Mouse (Mus musculus) urinary bladder, postnatal 14 days (tissue): Measurements from ENCODE around the gene Vmn2r-ps159.
"Not testable (repeated sequence)": the region's sequence is repeated elsewhere in the genome, so short reads cannot be mapped to it uniquely, and the experiment has no call there.

Experiments
- DNase-seq: peaks from one replicate; pipeline ENCODE4 v3.0.0; 2021; ENCODE audit warnings: low spot score

Vmn2r-ps159 gene

DNA sequence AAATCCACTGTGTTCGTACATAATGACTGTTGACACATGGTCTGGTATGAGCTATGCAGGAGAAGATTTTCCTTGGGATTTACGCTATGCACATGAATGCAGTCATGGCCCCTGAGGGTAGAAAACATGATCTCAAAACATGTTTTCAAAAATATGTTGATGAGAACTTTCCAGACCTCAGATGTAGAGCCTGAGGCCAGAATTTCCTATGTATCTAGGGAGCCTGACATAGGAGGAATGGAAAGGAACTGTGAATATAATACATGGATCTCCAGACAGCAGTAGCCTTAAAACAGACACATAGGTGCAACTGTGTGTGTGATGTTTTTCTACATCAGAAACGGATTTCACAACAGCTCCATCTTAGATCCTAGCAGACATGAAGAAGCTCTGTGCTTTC lies at the start of gene Vmn2r-ps159:
TSS of gene Vmn2r-ps159 (plus strand) at position 301 of the 400 bp plus-strand sequence.
- not testable (repeated sequence) for DNase-seq

DNA sequence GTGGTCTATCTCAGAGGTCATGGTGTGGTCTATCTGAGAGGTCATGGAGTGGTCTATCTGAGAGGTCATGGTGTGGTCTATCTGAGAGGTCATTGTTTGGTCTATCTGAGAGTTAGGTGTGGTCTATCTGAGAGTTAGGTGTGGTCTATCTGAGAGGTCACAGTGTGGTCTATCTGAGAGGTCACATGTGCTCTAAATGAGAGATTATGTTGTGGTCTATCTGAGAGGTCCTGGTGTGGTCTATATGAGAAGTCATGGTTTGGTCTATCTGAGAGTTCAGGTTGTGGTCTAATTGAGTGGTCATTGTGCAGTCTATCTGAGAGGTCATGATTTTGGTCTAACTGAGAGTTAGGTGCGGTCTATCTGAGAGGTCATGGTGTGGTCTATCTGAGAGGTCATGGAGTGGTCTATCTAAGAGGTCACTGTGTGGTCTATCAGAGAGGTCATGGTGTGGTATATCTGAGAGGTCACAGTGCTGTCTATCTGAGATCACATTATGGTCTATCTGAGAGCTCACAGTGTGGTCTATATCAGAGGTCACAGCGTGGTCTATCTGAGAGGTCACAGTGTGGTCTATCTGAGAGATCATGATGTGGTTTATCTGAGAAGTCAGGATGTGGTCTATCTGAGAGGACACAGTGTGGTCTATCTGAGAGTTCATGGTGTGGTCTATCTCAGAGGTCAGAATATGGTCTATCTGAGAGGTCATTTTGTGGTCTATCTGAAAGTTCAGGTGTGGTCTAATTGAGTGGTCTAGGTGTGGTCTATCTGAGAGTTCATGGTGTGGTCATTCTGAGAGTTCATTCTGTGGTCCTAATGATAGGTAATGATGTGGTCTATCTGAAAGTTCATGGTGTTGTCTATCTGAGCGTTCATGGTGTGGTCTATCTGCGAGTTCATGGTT lies 10.9 kb downstream of the Vmn2r-ps159 start:
- DNase-seq, result not testable (repeated sequence)

DNA sequence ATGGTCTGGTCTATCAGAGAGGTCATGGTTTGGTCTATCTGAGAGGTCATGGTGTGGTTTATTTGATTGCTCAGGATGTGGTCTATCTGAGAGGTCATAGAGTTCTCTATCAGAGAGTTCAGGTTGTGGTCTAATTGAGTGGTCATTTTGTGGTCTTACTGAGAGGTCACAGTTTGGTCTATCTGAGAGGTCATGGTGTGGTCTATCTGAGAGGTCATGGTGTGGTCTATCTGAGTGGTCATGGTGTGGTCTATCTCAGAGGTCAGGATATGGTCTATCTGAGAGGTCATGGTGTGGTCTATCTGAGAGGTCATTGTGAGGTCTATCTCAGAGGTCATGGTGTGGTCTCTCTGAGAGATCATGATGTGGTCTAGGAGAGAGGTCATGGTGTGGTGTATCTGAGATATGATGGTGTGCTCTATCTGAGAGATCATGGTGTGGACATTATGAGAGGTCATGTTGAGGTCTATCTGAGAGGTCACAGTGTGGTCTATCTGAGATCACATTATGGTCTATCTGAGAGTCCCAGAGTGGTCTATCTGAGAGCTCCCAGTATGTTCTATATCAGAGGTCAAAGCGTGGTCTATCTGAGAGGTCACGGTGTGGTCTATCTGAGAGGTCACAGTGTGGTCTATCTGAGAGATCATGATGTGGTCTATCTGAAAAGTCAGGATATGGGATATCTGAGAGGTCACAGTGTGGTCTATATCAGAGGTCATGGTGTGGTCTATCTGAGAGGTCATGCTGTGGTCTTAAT lies 11.8 kb downstream of the Vmn2r-ps159 start:
- DNase-seq, result no peak

DNA sequence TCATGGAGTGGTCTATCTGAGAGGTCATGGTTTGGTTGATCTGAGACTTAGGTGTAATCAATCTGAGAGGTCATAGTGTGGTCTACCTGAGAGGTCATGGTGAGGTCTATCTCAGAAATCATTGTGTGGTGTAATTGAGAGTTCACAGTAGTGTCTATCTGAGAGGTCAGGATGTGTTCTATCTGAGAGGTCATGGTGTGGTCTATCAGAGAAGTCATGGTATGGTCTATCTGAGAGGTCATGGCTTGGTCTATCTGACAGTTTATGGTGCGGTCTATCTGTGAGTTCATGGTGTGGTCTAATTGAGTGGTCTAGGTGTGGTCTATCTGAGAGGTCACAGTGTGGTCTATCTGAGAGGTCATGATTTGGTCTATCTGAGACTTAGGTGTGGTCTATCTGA lies 12.4 kb downstream of the Vmn2r-ps159 start:
- DNase-seq, result no peak

DNA sequence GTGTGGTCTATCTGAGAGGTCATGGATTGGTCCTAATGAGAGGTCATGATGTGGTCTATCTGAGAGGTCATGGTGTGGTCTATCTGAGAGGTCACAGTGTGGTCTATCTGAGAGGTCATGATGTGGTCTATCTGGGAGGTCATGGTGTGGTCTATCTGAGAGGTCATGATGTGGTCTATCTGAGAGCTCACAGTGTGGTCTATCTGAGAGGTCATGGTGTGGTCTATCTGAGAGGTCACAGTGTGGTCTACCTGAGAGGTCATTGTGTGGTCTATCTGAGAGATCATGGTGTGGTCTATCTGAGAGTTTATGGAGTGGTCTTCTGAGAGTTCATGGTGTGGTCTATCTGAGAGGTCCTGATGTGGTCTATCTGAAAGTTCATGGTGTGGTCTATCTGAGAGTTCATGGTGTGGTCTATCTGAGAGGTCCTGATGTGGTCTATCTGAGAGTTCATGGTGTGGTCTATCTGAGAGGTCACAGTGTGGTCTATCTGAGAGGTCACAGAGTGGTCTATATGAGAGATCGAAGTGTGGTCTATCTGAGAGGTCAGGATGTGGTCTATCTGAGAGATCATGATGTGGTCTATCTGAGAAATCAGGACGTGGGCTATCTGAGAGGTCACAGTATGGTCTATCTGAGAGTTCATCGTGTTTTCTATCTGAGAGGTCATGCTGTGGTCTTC lies 26.0 kb downstream of the Vmn2r-ps159 start:
- not testable (repeated sequence) for DNase-seq
